Mouse (Mus musculus) midbrain, embryonic 15.5 days (tissue): ENCODE data around the gene Apol11a. TPM values are rescaled to one million over a fixed set of nuclear protein-coding genes. Genes with fewer than 3 reads are reported as not detected.

ENCODE experiments used
- polyA plus RNA-seq: library from polyadenylated mRNA; unstranded; fragments of >200 nt; fragmentation: Nextera tagmentation; extraction: Ambion mirVana; gene quantifications from 2 replicates; pipeline ENCODE4 v1.2.1, GENCODE M21; 2015

Gene Apol11a
- polyA plus RNA-seq, 1 experiment from 2014 or later: not detected

Other genes with a start within 250 kb of the Apol11a start
- 181 and 185 TPM in 2 replicates for gene Rbfox2, start 201.3 kb upstream of the Apol11a start, polyA plus RNA-seq
- not detected in 2 replicates for gene Apol7a, start 109.2 kb upstream of the Apol11a start, polyA plus RNA-seq
- 0.14 and 0.15 TPM in 2 replicates for gene Apol9a, start 97.1 kb upstream of the Apol11a start, polyA plus RNA-seq
- not detected in 2 replicates for gene Apol7b, start 60.8 kb upstream of the Apol11a start, polyA plus RNA-seq
- gene Apol10a, start 31.2 kb upstream of the Apol11a start, polyA plus RNA-seq: not detected in 2 replicates
- gene Apol7c, start 25.0 kb downstream of the Apol11a start, polyA plus RNA-seq: not detected in 2 replicates
- not detected in 2 replicates for gene 1700025B11Rik, start 53.6 kb downstream of the Apol11a start, polyA plus RNA-seq
- gene Apol10b, start 87.9 kb downstream of the Apol11a start, polyA plus RNA-seq: 0.15 and 0.17 TPM in 2 replicates
- not detected in 2 replicates for gene Gm36245, start 91.0 kb downstream of the Apol11a start, polyA plus RNA-seq
- not detected in 2 replicates for gene Apol11b, start 135.0 kb downstream of the Apol11a start, polyA plus RNA-seq
- not detected in 2 replicates for gene Apol7e, start 190.6 kb downstream of the Apol11a start, polyA plus RNA-seq
- not detected in 2 replicates for gene Apol9b, start 220.8 kb downstream of the Apol11a start, polyA plus RNA-seq
- 0.18 and 0.23 TPM in 2 replicates for gene Apol8, start 248.7 kb downstream of the Apol11a start, polyA plus RNA-seq